8 mouse cellular contexts compared by ENCODE assay signal in genomic region chr12:25216792-25217516, GRCm38 (mm10).
DNase-seq lines count a peak whose midpoint lies in the region; ATAC-seq and TF ChIP-seq lines count a peak whose summit lies in the region.

No protein-coding gene starts in this region.

- H3K27me3 ChIP-seq in heart, embryonic 10.5 days (ENCODE audit: insufficient read depth, poor library complexity, severe bottlenecking), result peaks cover 13% of the 10 kb centered on the region; the same call in 1 of the 2 replicates
- no peaks in the 10 kb centered on the region for H3K27me3 ChIP-seq in intestine, embryonic 15.5 days (replicated peaks)
- H3K27me3 ChIP-seq in liver, postnatal 0 days (ENCODE audit: insufficient read depth, low read length), result no peaks in the 10 kb centered on the region

- H3K4me2 ChIP-seq in intestine, embryonic 15.5 days (replicated peaks), result no peak overlapping the region
- H3K4me2 ChIP-seq in liver, postnatal 0 days (ENCODE audit: low read depth, low read length), result no peak overlapping the region

- DNase-seq in heart, embryonic 10.5 days (ENCODE audit: low spot score), result no peak
- DNase-seq in heart, postnatal 4 days, result no peak
- peak; percentile 52 for DNase-seq in liver, postnatal 0 days
- peak; percentile 86 to 87 for DNase-seq in spleen, postnatal 36 days (ENCODE audit: low spot score in 2 of 2)
- DNase-seq in cerebellum, adult 9-10 months, result no peak
- no peak for DNase-seq in gastrocnemius, postnatal 25 days
- DNase-seq in thymus, postnatal 14 days, result no peak

- TF ChIP-seq EP300 in liver, postnatal 0 days (IDR thresholded peaks at IDR 0.05; ENCODE audit: low read depth), result no peak

- H3K27ac ChIP-seq in heart, embryonic 10.5 days, result peak overlapping the region; percentile 56
- H3K27ac ChIP-seq in intestine, embryonic 15.5 days, result peak overlapping the region; percentile 65
- peak overlapping the region; percentile 51; the same call in 1 of the 2 replicates for H3K27ac ChIP-seq in liver, postnatal 0 days (ENCODE audit: low read depth)

- H3K9me3 ChIP-seq in heart, embryonic 10.5 days, result no peaks in the 10 kb centered on the region
- no peaks in the 10 kb centered on the region for H3K9me3 ChIP-seq in intestine, embryonic 15.5 days
- H3K9me3 ChIP-seq in liver, postnatal 0 days (ENCODE audit: low read length), result 0 out of 2 replicates have a peak, but pooled peaks cover 2% of the 10 kb centered on the region

- no peak for TF ChIP-seq CTCF in liver, postnatal 0 days (IDR thresholded peaks at IDR 0.05; ENCODE audit: low read depth)

- H3K9ac ChIP-seq in intestine, embryonic 15.5 days, result no peak overlapping the region
- no peak overlapping the region for H3K9ac ChIP-seq in liver, postnatal 0 days (replicated peaks)

- no peaks in the 10 kb centered on the region for H3K36me3 ChIP-seq in heart, embryonic 10.5 days
- no peaks in the 10 kb centered on the region for H3K36me3 ChIP-seq in intestine, embryonic 15.5 days
- H3K36me3 ChIP-seq in liver, postnatal 0 days (replicated peaks; ENCODE audit: insufficient read depth, low read length), result no peaks in the 10 kb centered on the region

- H3K4me3 ChIP-seq in heart, embryonic 10.5 days, result no peak overlapping the region
- no peak overlapping the region for H3K4me3 ChIP-seq in intestine, embryonic 15.5 days (replicated peaks)
- H3K4me3 ChIP-seq in liver, postnatal 0 days (ENCODE audit: low read depth, low read length), result no peak overlapping the region

- peaks cover 60% of the 10 kb centered on the region for H3K4me1 ChIP-seq in heart, embryonic 10.5 days
- H3K4me1 ChIP-seq in intestine, embryonic 15.5 days (replicated peaks), result peaks cover 10% of the 10 kb centered on the region
- peaks cover 31% of the 10 kb centered on the region for H3K4me1 ChIP-seq in liver, postnatal 0 days (ENCODE audit: insufficient read depth)

- WGBS in heart, embryonic 10.5 days, result 55% methylated on average over 5 of the region's 5 CpGs
- 47% methylated on average over 5 of the region's 5 CpGs for WGBS in intestine, embryonic 15.5 days
- WGBS in liver, postnatal 0 days (ENCODE audit: insufficient replicate concordance), result 17% methylated on average over 5 of the region's 5 CpGs

- ATAC-seq in intestine, embryonic 15.5 days, result peak; percentile 96
- ATAC-seq in liver, postnatal 0 days, result peak; percentile 63

Comparison
In these comparisons a context has a peak if more than half of its experiments do, and no peak if none do; other contexts are left out.
1. DNase-seq: peak in liver, postnatal 0 days (single experiment) and spleen, postnatal 36 days (2 of 2); none in heart, embryonic 10.5 days (single experiment), heart, postnatal 4 days (single experiment), cerebellum, adult 9-10 months (single experiment), gastrocnemius, postnatal 25 days (single experiment) and thymus, postnatal 14 days (single experiment).
2. Peak in every context shown above with its lines, with median percentiles within 50 percentile points of each other: H3K27ac ChIP-seq.